Mouse (Mus musculus): ENCODE results near the gene Fam168a. TPM values are rescaled to one million over a fixed set of nuclear protein-coding genes. Genes with fewer than 3 reads are reported as not detected.

Gene Fam168a
- polyA plus RNA-seq (2014; fragmentation: Illumina TruSeq; extraction: RNeasy Lipid Tissue Mini Kit (QIAGEN cat#74804); ENCODE audit: low read depth, low replicate concordance): 10.7 TPM

GRCm38 (mm10) chr7:100706143-100706841 is at the start of gene Fam168a:
Gene Fam168a, plus strand, starts transcription at chr7:100706635.

DNA sequence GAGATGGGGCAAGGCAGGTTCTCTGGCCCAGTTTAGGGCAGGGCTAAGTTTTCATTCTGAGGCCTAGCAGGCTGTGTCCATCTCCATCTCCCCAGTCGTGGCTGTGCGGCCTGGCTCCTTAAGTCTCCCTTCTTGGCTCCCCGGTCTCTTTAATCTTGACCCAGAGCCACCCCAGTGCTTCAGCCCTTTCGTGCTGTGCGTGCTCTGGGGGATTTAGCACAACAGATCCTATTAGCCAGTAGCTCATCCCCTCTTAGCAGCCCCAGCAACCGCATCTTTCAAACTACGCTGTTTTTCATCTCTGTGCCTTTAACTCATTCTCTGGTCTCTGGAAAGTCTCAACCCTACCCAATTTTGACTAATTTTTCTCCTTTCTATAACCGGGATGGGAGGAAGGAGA is 44.2 kb upstream of the Fam168a start, which contains the start of gene Plekhb1:
Plekhb1 (minus strand) TSS at position 184 of the 400 bp plus-strand sequence.

DNA sequence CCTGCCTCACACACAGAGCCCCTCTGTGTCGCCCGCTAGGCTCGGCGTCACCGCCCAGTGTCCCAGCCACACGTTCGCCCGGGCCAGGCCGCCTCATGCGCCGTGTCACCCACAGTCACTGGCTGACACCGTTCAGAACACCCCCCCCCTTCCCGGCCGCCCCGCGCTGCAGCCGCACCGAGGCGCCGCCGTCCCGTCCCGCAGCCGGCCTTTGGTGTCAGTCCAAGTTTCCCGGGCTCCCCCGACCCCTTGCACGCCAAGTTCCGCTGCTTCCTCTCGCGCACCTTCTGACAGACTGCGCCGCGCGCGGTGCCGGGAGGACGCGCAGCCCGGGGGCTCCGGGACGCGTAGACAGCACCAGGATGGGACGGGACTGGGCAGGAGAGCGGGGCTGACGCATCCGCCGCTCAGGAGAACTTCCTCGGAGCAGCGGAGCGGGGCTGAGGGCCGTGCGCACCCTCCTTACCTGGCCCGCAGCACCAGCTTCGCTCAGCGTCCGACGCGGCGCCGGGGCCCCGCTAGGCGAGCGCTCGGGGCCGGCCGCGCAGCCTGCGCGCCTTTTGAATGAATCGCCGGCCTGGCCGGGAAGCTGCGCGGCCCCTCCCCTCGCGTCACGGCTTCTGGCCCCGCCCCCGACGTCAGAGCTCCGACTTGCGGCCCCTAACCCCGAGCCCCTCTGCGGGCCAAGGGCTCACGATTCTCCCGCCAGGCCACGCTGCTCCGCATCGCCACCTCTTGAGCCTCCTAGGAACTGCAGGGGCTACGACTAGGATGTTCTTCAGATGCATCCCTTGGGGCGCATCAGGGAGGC is 156.6 kb downstream of the Fam168a start, which contains the start of gene Relt:
Relt (minus strand) TSS at position 619 of the 811 bp plus-strand sequence.

Other genes with a start within 250 kb of the Fam168a start
- not detected for gene Ucp3, start 233.6 kb upstream of the Fam168a start, polyA plus RNA-seq (2014; fragmentation: Illumina TruSeq; extraction: RNeasy Lipid Tissue Mini Kit (QIAGEN cat#74804); ENCODE audit: low read depth, low replicate concordance)
- gene Ucp2, start 213.3 kb upstream of the Fam168a start, polyA plus RNA-seq (2014; fragmentation: Illumina TruSeq; extraction: RNeasy Lipid Tissue Mini Kit (QIAGEN cat#74804); ENCODE audit: low read depth, low replicate concordance): 7.7 TPM
- gene Dnajb13, start 191.7 kb upstream of the Fam168a start, polyA plus RNA-seq (2014; fragmentation: Illumina TruSeq; extraction: RNeasy Lipid Tissue Mini Kit (QIAGEN cat#74804); ENCODE audit: low read depth, low replicate concordance): not detected
- 7.4 TPM for gene Coa4, start 169.6 kb upstream of the Fam168a start, polyA plus RNA-seq (2014; fragmentation: Illumina TruSeq; extraction: RNeasy Lipid Tissue Mini Kit (QIAGEN cat#74804); ENCODE audit: low read depth, low replicate concordance)
- gene Rab6a, start 99.2 kb upstream of the Fam168a start, polyA plus RNA-seq (2014; fragmentation: Illumina TruSeq; extraction: RNeasy Lipid Tissue Mini Kit (QIAGEN cat#74804); ENCODE audit: low read depth, low replicate concordance): 120 TPM
- 39.2 TPM for gene Mrpl48, start 98.3 kb upstream of the Fam168a start, polyA plus RNA-seq (2014; fragmentation: Illumina TruSeq; extraction: RNeasy Lipid Tissue Mini Kit (QIAGEN cat#74804); ENCODE audit: low read depth, low replicate concordance)
- gene Plekhb1, start 44.2 kb upstream of the Fam168a start, polyA plus RNA-seq (2014; fragmentation: Illumina TruSeq; extraction: RNeasy Lipid Tissue Mini Kit (QIAGEN cat#74804); ENCODE audit: low read depth, low replicate concordance): 20.1 TPM
- gene Relt, start 156.8 kb downstream of the Fam168a start, polyA plus RNA-seq (2014; fragmentation: Illumina TruSeq; extraction: RNeasy Lipid Tissue Mini Kit (QIAGEN cat#74804); ENCODE audit: low read depth, low replicate concordance): not detected
- 0.16 TPM for gene Arhgef17, start 225.5 kb downstream of the Fam168a start, polyA plus RNA-seq (2014; fragmentation: Illumina TruSeq; extraction: RNeasy Lipid Tissue Mini Kit (QIAGEN cat#74804); ENCODE audit: low read depth, low replicate concordance)